Mouse (Mus musculus): ENCODE results near the gene Akt1. TPM values are rescaled to one million over a fixed set of nuclear protein-coding genes. Genes with fewer than 3 reads are reported as not detected.

Gene Akt1
- total and polyA plus RNA-seq, 3 experiments: 121 to 461 (median 168) TPM

- ATAC-seq (ENCODE audit: extremely low read depth, insufficient number of reproducible peaks, low FRiP score, poor library complexity, severe bottlenecking) (no peak), DNase-seq (ENCODE audit: low spot score) (no peak)
- Histone ChIP-seq H3K36me3 (replicated peaks) (no peaks in the 10 kb centered on the region), H3K4me1 (ENCODE audit: insufficient read depth, low read depth, low read length) (peaks cover 4% of the 10 kb centered on the region), H3K4me3 (ENCODE audit: low read depth, low read length) (no peak overlapping the region), H3K27me3 (ENCODE audit: insufficient read depth, low read length) (peaks cover 38% of the 10 kb centered on the region), H3K9me3 (replicated peaks) (no peaks in the 10 kb centered on the region)
- TF ChIP-seq TAL1 (conservative IDR thresholded peaks at IDR 0.05; ENCODE audit: low read depth, low read length) (no peak), GATA2 (IDR thresholded peaks at IDR 0.05; ENCODE audit: borderline replicate concordance, low read depth, low read length) (no peak), POLR2AphosphoS5 (IDR thresholded peaks at IDR 0.05; ENCODE audit: insufficient replicate concordance, low read depth, low read length) (no peak)
Measured at GRCm38 (mm10) chr12:112707573-112707869, 32.8 kb upstream of the Akt1 start.

GRCm38 (mm10) chr12:112706704-112707572 is 32.3 kb upstream of the Akt1 start:
- TF ChIP-seq GATA2 (IDR thresholded peaks at IDR 0.05; ENCODE audit: borderline replicate concordance, low read depth, low read length) (no peak), GATA1 (IDR thresholded peaks at IDR 0.05; ENCODE audit: borderline replicate concordance, low read length) (no peak), CTCF (IDR thresholded peaks at IDR 0.05; ENCODE audit: low read depth, low read length) (peak; percentile 100)
- DNase-seq (ENCODE audit: low spot score) (peak; percentile 89), ATAC-seq (ENCODE audit: extremely low read depth, insufficient number of reproducible peaks, low FRiP score, poor library complexity, severe bottlenecking) (peak; percentile 66; the same call in 1 of the 2 replicates)
- no peaks in the 10 kb centered on the region for H3K9me3 ChIP-seq (replicated peaks)
- peaks cover 44% of the 10 kb centered on the region for H3K27me3 ChIP-seq (ENCODE audit: insufficient read depth, low read length)
- no peaks in the 10 kb centered on the region for H3K36me3 ChIP-seq (replicated peaks)
- peaks cover 4% of the 10 kb centered on the region for H3K4me1 ChIP-seq (ENCODE audit: insufficient read depth, low read depth, low read length)
- peak overlapping the region; percentile 34; the same call in 1 of the 2 replicates for H3K4me3 ChIP-seq (ENCODE audit: low read depth, low read length)

DNA sequence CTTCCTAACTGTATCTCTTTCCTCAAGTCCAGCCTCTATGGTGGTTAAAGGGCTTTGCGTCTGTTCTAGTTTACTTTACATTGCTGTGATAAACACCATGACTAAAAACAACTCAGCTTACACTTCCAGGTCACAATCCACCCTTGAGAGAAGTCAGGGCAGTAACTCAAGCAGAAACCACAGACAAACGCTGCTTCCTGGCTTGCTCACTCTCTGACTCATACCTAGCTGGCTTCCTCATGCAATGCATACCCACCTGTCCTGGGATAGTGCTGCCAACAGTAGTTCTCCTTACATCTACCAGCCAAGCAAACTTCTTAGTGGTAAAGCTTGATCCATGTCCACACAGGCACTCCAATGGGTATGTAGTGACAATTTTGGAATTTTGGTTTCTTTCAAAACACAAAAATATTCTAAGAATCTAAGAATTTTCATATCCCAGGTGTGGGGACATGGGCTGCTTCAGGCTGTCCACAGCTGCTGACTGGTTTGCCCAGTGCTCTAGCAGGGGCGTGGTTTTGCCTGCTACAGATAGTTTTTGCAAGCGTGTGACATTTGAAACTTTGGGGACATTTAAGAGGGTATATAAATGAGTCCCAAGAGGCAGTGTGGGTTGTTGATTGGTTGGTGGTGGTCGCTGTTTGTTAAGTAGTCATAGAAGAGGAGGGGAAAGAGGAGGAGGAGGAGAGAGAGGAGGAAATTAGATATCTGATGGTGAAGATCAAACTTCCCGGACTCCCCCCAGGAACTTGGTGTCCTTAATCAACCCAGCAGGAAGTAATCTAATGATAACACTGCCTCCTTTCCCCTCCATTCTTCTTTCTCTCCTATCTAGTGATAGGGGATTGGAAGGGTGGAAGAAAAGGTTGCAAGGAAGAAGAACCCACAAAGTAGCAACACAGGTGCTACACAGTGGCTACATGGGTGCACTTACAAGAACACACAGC is 28.0 kb upstream of the Akt1 start:
- ATAC-seq (ENCODE audit: extremely low read depth, insufficient number of reproducible peaks, low FRiP score, poor library complexity, severe bottlenecking) (no peak), DNase-seq (ENCODE audit: low spot score) (no peak)

DNA sequence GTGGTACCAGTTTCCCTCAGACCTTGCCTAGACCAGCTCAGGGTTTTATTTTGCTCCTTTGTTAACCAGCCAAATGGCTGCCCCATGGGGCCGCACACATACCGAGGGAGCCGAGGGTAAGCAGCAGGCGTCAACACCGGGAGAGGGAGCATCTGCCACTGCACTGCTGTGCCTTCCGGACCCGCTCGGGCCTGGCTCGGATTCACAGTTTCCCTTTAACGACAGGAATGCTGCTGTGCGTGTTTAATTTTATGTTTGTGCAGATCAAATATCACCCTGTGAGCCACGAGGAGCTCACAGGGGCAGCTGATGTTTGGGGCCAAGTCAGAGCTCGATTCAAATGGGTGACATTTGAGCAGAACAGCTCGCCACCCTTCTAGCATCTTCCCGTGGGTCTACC is 25.8 kb upstream of the Akt1 start:
- no peaks in the 10 kb centered on the region for H3K36me3 ChIP-seq (replicated peaks)
- no peaks in the 10 kb centered on the region for H3K4me1 ChIP-seq (ENCODE audit: insufficient read depth, low read depth, low read length)
- no peak for ATAC-seq (ENCODE audit: extremely low read depth, insufficient number of reproducible peaks, low FRiP score, poor library complexity, severe bottlenecking)
- no peak for TF ChIP-seq CTCF (IDR thresholded peaks at IDR 0.05; ENCODE audit: low read depth, low read length)
- 0 out of 2 replicates have a peak, but pooled peaks have one; percentile 0 for TF ChIP-seq GATA2 (IDR thresholded peaks at IDR 0.05; ENCODE audit: borderline replicate concordance, low read depth, low read length)
- H3K4me3 ChIP-seq (ENCODE audit: low read depth, low read length): no peak overlapping the region
- no peaks in the 10 kb centered on the region for H3K9me3 ChIP-seq (replicated peaks)
- DNase-seq (ENCODE audit: low spot score): no peak
- H3K27me3 ChIP-seq (ENCODE audit: insufficient read depth, low read length): peaks cover 58% of the 10 kb centered on the region

More for the DNA sequence above, 28.0 kb upstream of the Akt1 start:
- no peak overlapping the region for H3K4me3 ChIP-seq (ENCODE audit: low read depth, low read length)
- TF ChIP-seq TAL1 (conservative IDR thresholded peaks at IDR 0.05; ENCODE audit: low read depth, low read length) (no peak), POLR2AphosphoS5 (IDR thresholded peaks at IDR 0.05; ENCODE audit: insufficient replicate concordance, low read depth, low read length) (no peak), CTCF (IDR thresholded peaks at IDR 0.05; ENCODE audit: low read depth, low read length) (no peak), GATA2 (IDR thresholded peaks at IDR 0.05; ENCODE audit: borderline replicate concordance, low read depth, low read length) (no peak), GATA1 (IDR thresholded peaks at IDR 0.05; ENCODE audit: borderline replicate concordance, low read length) (no peak)
- H3K27me3 ChIP-seq (ENCODE audit: insufficient read depth, low read length): peaks cover 61% of the 10 kb centered on the region
- H3K9me3 ChIP-seq (replicated peaks): no peaks in the 10 kb centered on the region
- no peaks in the 10 kb centered on the region for H3K36me3 ChIP-seq (replicated peaks)
- peaks cover 4% of the 10 kb centered on the region for H3K4me1 ChIP-seq (ENCODE audit: insufficient read depth, low read depth, low read length)

GRCm38 (mm10) chr12:112696806-112697425 is 22.2 kb upstream of the Akt1 start:
- H3K27me3 ChIP-seq (ENCODE audit: insufficient read depth, low read length): peaks cover 42% of the 10 kb centered on the region
- H3K36me3 ChIP-seq (replicated peaks): peaks cover 2% of the 10 kb centered on the region
- DNase-seq (ENCODE audit: low spot score) (no peak), ATAC-seq (ENCODE audit: extremely low read depth, insufficient number of reproducible peaks, low FRiP score, poor library complexity, severe bottlenecking) (no peak)
- H3K4me1 ChIP-seq (ENCODE audit: insufficient read depth, low read depth, low read length): peaks cover 11% of the 10 kb centered on the region
- no peaks in the 10 kb centered on the region for H3K9me3 ChIP-seq (replicated peaks)
- H3K4me3 ChIP-seq (ENCODE audit: low read depth, low read length): no peak overlapping the region
- no peak for TF ChIP-seq TAL1 (conservative IDR thresholded peaks at IDR 0.05; ENCODE audit: low read depth, low read length)
- no peak for TF ChIP-seq GATA1 (IDR thresholded peaks at IDR 0.05; ENCODE audit: borderline replicate concordance, low read length)
- no peak for TF ChIP-seq POLR2AphosphoS5 (IDR thresholded peaks at IDR 0.05; ENCODE audit: insufficient replicate concordance, low read depth, low read length)
- no peak for TF ChIP-seq CTCF (IDR thresholded peaks at IDR 0.05; ENCODE audit: low read depth, low read length)
- no peak for TF ChIP-seq GATA2 (IDR thresholded peaks at IDR 0.05; ENCODE audit: borderline replicate concordance, low read depth, low read length)

DNA sequence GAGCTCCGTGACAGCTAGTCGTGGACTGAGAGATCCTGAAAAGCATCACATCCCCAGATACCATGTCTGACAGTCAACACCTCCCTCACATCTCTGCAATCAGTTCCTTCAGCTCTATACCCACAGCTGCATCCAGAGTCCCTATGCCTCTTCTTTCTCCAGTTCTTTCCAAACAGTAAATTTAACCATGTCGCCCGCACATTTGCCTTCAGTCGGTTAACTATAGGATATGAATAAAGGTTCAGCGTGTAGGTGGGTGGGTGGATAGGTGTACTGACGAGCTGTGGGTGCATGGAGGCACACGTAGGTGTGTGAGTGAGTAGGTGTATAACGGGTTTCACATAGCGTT is 19.4 kb upstream of the Akt1 start:
- Histone ChIP-seq H3K4me1 (ENCODE audit: insufficient read depth, low read depth, low read length) (peaks cover 11% of the 10 kb centered on the region), H3K4me3 (ENCODE audit: low read depth, low read length) (peak overlapping the region; percentile 72; the same call in 1 of the 2 replicates), H3K36me3 (replicated peaks) (peaks cover 7% of the 10 kb centered on the region), H3K9me3 (replicated peaks) (no peaks in the 10 kb centered on the region), H3K27me3 (ENCODE audit: insufficient read depth, low read length) (peaks cover 29% of the 10 kb centered on the region)
- no peak for TF ChIP-seq POLR2AphosphoS5 (IDR thresholded peaks at IDR 0.05; ENCODE audit: insufficient replicate concordance, low read depth, low read length)
- TF ChIP-seq GATA2 (IDR thresholded peaks at IDR 0.05; ENCODE audit: borderline replicate concordance, low read depth, low read length): no peak
- TF ChIP-seq CTCF (IDR thresholded peaks at IDR 0.05; ENCODE audit: low read depth, low read length): no peak
- TF ChIP-seq TAL1 (conservative IDR thresholded peaks at IDR 0.05; ENCODE audit: low read depth, low read length): no peak
- TF ChIP-seq GATA1 (IDR thresholded peaks at IDR 0.05; ENCODE audit: borderline replicate concordance, low read length): no peak
- ATAC-seq (ENCODE audit: extremely low read depth, insufficient number of reproducible peaks, low FRiP score, poor library complexity, severe bottlenecking) (no peak), DNase-seq (ENCODE audit: low spot score) (no peak)

Data from G1E (cell line).